Mouse (Mus musculus) liver, embryonic 11.5 days (tissue): ENCODE measurements around the gene Timm10b. TPM values are rescaled to one million over a fixed set of nuclear protein-coding genes. Genes with fewer than 3 reads are reported as not detected.

Experiments used
- ATAC-seq: fragments of 200-750 bp; cut with Nextera tagmentation; replicated peaks from 2 replicates; pipeline ENCODE4 v1.8.0; 2017; ENCODE audit warnings: moderate number of reproducible peaks, mild to moderate bottlenecking, moderate TSS enrichment, moderate library complexity; ENCODE audit not compliant: low FRiP score
- DNase-seq: peaks from one replicate; pipeline ENCODE4 v3.0.0-alpha.2; 2017; ENCODE audit warnings: low spot score
- H3K27ac ChIP-seq: fragments of 300-500 bp; sonication (generic); 2 replicates; pipeline ENCODE4 v1.5.1; 2014; ENCODE audit warnings: mild to moderate bottlenecking, low read depth, low read length, control low read depth
- H3K27me3 ChIP-seq: fragments of 300-500 bp; sonication (generic); replicated peaks from 2 replicates; pipeline ENCODE4 v1.6.1; 2014; ENCODE audit warnings: low read length, mixed read lengths; ENCODE audit not compliant: control insufficient read depth, insufficient read depth
- H3K36me3 ChIP-seq: fragments of 300-500 bp; sonication (generic); 2 replicates; pipeline ENCODE4 v1.6.1; 2014; ENCODE audit warnings: mild to moderate bottlenecking, low read length, moderate library complexity, mixed read lengths; ENCODE audit not compliant: control insufficient read depth, insufficient read depth
- H3K4me1 ChIP-seq: fragments of 300-500 bp; sonication (generic); replicated peaks from 2 replicates; pipeline ENCODE4 v1.6.1; 2014; ENCODE audit warnings: low read length, mixed read lengths; ENCODE audit not compliant: control insufficient read depth, insufficient read depth
- H3K4me2 ChIP-seq: fragments of 300-500 bp; sonication (generic); 2 replicates; pipeline ENCODE4 v1.6.1; 2014; ENCODE audit warnings: mild to moderate bottlenecking, control low read depth, moderate library complexity
- H3K4me3 ChIP-seq: fragments of 300-500 bp; sonication (generic); 2 replicates; pipeline ENCODE4 v1.5.1; 2014; ENCODE audit warnings: low read depth, low read length, control low read depth
- H3K9ac ChIP-seq: fragments of 300-500 bp; sonication (generic); 2 replicates; pipeline ENCODE4 v1.6.1; 2014; ENCODE audit warnings: low read depth, low read length, control low read depth
- H3K9me3 ChIP-seq: fragments of 300-500 bp; sonication (generic); 2 replicates; pipeline ENCODE4 v1.6.1; 2016; ENCODE audit warnings: low read length, inconsistent platforms, mixed read lengths; ENCODE audit not compliant: control insufficient read depth
- WGBS: fragments of 180-500 bp; shearing (Covaris S2); extraction: QIAGEN DNeasy Blood & Tissue Kit; methylation state at CpG from one replicate; pipeline ENCODE4 v1.1.7; 2014; 5-methylcytosine and 5-hydroxymethylcytosine counted together
- polyA plus RNA-seq: library from polyadenylated mRNA; unstranded; fragments of >200 nt; fragmentation: Nextera tagmentation; extraction: Ambion mirVana; gene quantifications from 2 replicates; pipeline ENCODE4 v1.2.1, GENCODE M21; 2014

Gene Timm10b
- polyA plus RNA-seq, 1 experiment from 2014 or later, result 242 TPM

DNA sequence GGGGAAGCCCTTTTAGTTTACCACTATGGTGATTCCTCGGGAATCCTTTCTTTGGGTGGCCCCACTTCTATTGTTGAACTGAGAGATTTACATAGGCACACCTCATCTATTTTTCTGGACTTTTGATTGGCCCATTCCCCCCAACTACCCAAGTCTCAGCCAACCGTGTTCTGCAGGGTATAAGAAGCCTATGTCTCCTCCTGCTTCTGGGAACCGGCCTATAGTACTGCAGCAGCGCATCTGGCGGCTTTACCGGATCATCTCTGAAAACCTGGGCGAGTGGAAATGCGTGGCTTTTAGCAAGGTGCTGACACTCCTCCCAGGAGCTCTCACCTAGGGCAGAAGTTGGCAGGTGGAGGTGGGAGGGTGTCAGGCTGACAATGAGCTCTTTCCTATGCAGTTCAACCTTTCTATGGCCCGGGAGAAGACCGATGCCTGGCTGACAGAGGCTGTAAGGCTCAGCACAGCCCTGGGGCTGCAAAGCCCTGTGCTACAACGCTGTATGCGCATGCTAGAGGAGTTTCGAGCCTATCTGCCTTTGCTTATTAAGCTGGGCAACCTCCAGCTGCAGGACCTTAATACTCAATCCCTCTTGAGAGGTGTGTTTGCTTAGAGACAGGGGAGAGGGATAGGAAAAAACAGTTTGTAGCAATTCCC, 45.8 kb downstream of the Timm10b start:
- ATAC-seq (no peak), DNase-seq (peak; percentile 33)
- Histone ChIP-seq H3K9me3 (no peaks in the 10 kb centered on the region), H3K4me1 (no peaks in the 10 kb centered on the region), H3K27ac (no peak overlapping the region), H3K9ac (no peak overlapping the region), H3K4me3 (no peak overlapping the region), H3K27me3 (no peaks in the 10 kb centered on the region), H3K36me3 (no peaks in the 10 kb centered on the region), H3K4me2 (no peak overlapping the region)
- 27% methylated on average over 13 of the region's 13 CpGs for WGBS

DNA sequence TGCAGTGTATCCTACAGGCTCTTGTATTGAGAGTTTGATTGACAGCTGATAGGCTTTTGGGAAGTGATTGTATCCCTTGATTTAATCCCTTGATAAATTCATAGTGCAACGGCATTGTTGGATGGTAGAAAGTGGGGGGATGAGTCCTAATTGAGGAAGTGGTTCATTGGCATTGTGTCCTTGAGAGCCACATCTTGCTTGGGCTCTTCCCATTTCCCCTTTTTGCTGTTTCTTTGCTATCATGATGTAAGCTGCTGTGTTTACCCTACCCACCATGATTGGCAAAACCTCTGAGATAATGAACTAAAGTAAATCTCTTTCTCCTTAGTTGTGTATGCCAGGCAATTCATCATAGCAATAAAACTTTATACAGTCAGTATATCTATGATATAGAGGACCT, 51.0 kb downstream of the Timm10b start:
- H3K27me3 ChIP-seq, result no peaks in the 10 kb centered on the region
- 43% methylated on average over 1 of the region's 1 CpGs for WGBS
- H3K9me3 ChIP-seq, result no peaks in the 10 kb centered on the region
- no peaks in the 10 kb centered on the region for H3K36me3 ChIP-seq
- ATAC-seq (no peak), DNase-seq (no peak)
- no peaks in the 10 kb centered on the region for H3K4me1 ChIP-seq
- H3K4me3 ChIP-seq, result no peak overlapping the region
- H3K9ac ChIP-seq, result no peak overlapping the region
- no peak overlapping the region for H3K27ac ChIP-seq
- no peak overlapping the region for H3K4me2 ChIP-seq

Other genes starting within 250 kb of the Timm10b start
- 28.7 and 31.0 TPM in 2 replicates for gene Fam160a2, start 240.0 kb upstream of the Timm10b start, polyA plus RNA-seq
- gene Cnga4, start 235.5 kb upstream of the Timm10b start, polyA plus RNA-seq, result not detected in 2 replicates
- gene Cckbr, start 214.3 kb upstream of the Timm10b start, polyA plus RNA-seq, result 0.05 TPM in 1 of 2 replicates, not detected in the other
- 16.8 and 17.8 TPM in 2 replicates for gene Cavin3, start 157.8 kb upstream of the Timm10b start, polyA plus RNA-seq
- gene Smpd1, start 85.7 kb upstream of the Timm10b start, polyA plus RNA-seq, result 33.6 and 40.8 TPM in 2 replicates
- gene Apbb1, start 58.4 kb upstream of the Timm10b start, polyA plus RNA-seq, result 17.1 and 18.7 TPM in 2 replicates
- 66.3 TPM in 2 replicates for gene Hpx, start 39.9 kb upstream of the Timm10b start, polyA plus RNA-seq
- gene Trim3, start 6.5 kb upstream of the Timm10b start, polyA plus RNA-seq, result 13.7 and 15.4 TPM in 2 replicates
- 42.7 and 50.1 TPM in 2 replicates for gene Arfip2, start 360 bp downstream of the Timm10b start, polyA plus RNA-seq
- 15.8 and 30.1 TPM in 2 replicates for gene Gm45799, start 496 bp downstream of the Timm10b start, polyA plus RNA-seq
- gene Dnhd1, start 10.8 kb downstream of the Timm10b start, polyA plus RNA-seq, result 0.30 and 0.61 TPM in 2 replicates
- gene Ilk, start 96.5 kb downstream of the Timm10b start, polyA plus RNA-seq, result 221 and 231 TPM in 2 replicates
- 42.3 and 52.3 TPM in 2 replicates for gene Rrp8, start 97.3 kb downstream of the Timm10b start, polyA plus RNA-seq
- 229 and 244 TPM in 2 replicates for gene Taf10, start 104.3 kb downstream of the Timm10b start, polyA plus RNA-seq
- gene Tpp1, start 112.2 kb downstream of the Timm10b start, polyA plus RNA-seq, result 77.3 and 80.0 TPM in 2 replicates
- 5.0 and 5.8 TPM in 2 replicates for gene Dchs1, start 147.6 kb downstream of the Timm10b start, polyA plus RNA-seq
- 432 and 453 TPM in 2 replicates for gene Mrpl17, start 171.0 kb downstream of the Timm10b start, polyA plus RNA-seq